Mouse (Mus musculus) cerebellum, adult 2 months (tissue): ENCODE data around the gene Trappc10. TPM values are rescaled to one million over a fixed set of nuclear protein-coding genes. Genes with fewer than 3 reads are reported as not detected.

Experiments used
- DNase-seq, 2 experiments: peaks; one replicate each; pipeline ENCODE4 v3.0.0; 2021
- H3K27ac ChIP-seq: fragments of 200-500 bp; 2 replicates; pipeline ENCODE4 v1.5.1; 2012; ENCODE audit warnings: low read length, control low read depth, inconsistent platforms; ENCODE audit not compliant: insufficient read depth
- H3K27me3 ChIP-seq: fragments of 200-500 bp; 2 replicates; pipeline ENCODE4 v1.6.1; 2012; ENCODE audit warnings: inconsistent platforms, mild to moderate bottlenecking, low read length, moderate library complexity; ENCODE audit not compliant: control insufficient read depth, insufficient read depth
- H3K4me1 ChIP-seq: fragments of 200-500 bp; 2 replicates; pipeline ENCODE4 v1.6.1; 2011; ENCODE audit warnings: low read length; ENCODE audit not compliant: control insufficient read depth, insufficient read depth
- H3K4me3 ChIP-seq: fragments of 200-500 bp; replicated peaks from 2 replicates; pipeline ENCODE3; 2011; ENCODE audit warnings: mild to moderate bottlenecking, low read depth, low read length, control low read depth; ENCODE audit not compliant: insufficient read depth
- CTCF ChIP-seq: fragments of 200-500 bp; IDR thresholded peaks from 2 replicates; pipeline ENCODE4 v1.5.1; 2011; ENCODE audit warnings: low read depth, mild to moderate bottlenecking, control low read depth, low read length, moderate library complexity, borderline replicate concordance; ENCODE audit not compliant: insufficient read depth
- POLR2A ChIP-seq: fragments of 200-500 bp; IDR thresholded peaks from 2 replicates; pipeline ENCODE4 v1.6.1; 2011; ENCODE audit warnings: low read length, control low read depth, borderline replicate concordance; ENCODE audit not compliant: insufficient read depth
- WGBS: fragments of 180-500 bp; shearing (Covaris S2); methylation state at CpG from one replicate; pipeline ENCODE4 v1.1.7; 2018; 5-methylcytosine and 5-hydroxymethylcytosine counted together
- polyA plus RNA-seq: library from polyadenylated mRNA; depleted of rRNA; stranded (reverse); fragments of >200 nt; gene quantifications from 2 replicates; pipeline ENCODE4 v1.2.3, GENCODE M21; 2012; rRNA removed

Trappc10 gene
- polyA plus RNA-seq, 1 experiment = 74.3 TPM

- no peaks in the 10 kb centered on the region; the same call in 1 of the 2 replicates for H3K4me1 ChIP-seq
- no peak overlapping the region for H3K4me3 ChIP-seq
- TF ChIP-seq CTCF (no peak), POLR2A (no peak)
- WGBS = 22% methylated on average over 14 of the region's 14 CpGs
- DNase-seq = no peak
- no peaks in the 10 kb centered on the region for H3K27me3 ChIP-seq
- H3K27ac ChIP-seq = no peak overlapping the region
Measured at GRCm38 (mm10) chr10:78138812-78139523, 105.5 kb downstream of the Trappc10 start.

GRCm38 (mm10) chr10:78137191-78137590 lies 107.2 kb downstream of the Trappc10 start:
- no peak for TF ChIP-seq POLR2A
- no peak for TF ChIP-seq CTCF

More at GRCm38 (mm10) chr10:78137191-78137590, 107.2 kb downstream of the Trappc10 start:
- WGBS = 90% methylated on average over 3 of the region's 3 CpGs
- no peak for DNase-seq
- Histone ChIP-seq H3K27ac (no peak overlapping the region), H3K4me3 (no peak overlapping the region), H3K4me1 (no peaks in the 10 kb centered on the region; the same call in 1 of the 2 replicates), H3K27me3 (no peaks in the 10 kb centered on the region)

Other genes with a start within 250 kb of the Trappc10 start
- gene Pfkl, start 234.6 kb downstream of the Trappc10 start, polyA plus RNA-seq = 98.6 and 108 TPM in 2 replicates
- 0.46 and 1.8 TPM in 2 replicates for gene Dnmt3l, start 202.7 kb downstream of the Trappc10 start, polyA plus RNA-seq
- 0.08 and 0.16 TPM in 2 replicates for gene Aire, start 201.0 kb downstream of the Trappc10 start, polyA plus RNA-seq
- gene Icosl, start 175.3 kb downstream of the Trappc10 start, polyA plus RNA-seq = 5.5 and 8.2 TPM in 2 replicates
- gene D10Jhu81e, start 74.9 kb downstream of the Trappc10 start, polyA plus RNA-seq = 169 and 172 TPM in 2 replicates
- gene Pwp2, start 59.5 kb downstream of the Trappc10 start, polyA plus RNA-seq = 17.2 and 17.8 TPM in 2 replicates
- 246 and 256 TPM in 2 replicates for gene Agpat3, start 107.8 kb upstream of the Trappc10 start, polyA plus RNA-seq
- 596 and 620 TPM in 2 replicates for gene Rrp1, start 168.4 kb upstream of the Trappc10 start, polyA plus RNA-seq
- gene Cstb, start 181.0 kb upstream of the Trappc10 start, polyA plus RNA-seq = 112 and 120 TPM in 2 replicates
- gene Pdxk, start 220.3 kb upstream of the Trappc10 start, polyA plus RNA-seq = 82.0 and 83.5 TPM in 2 replicates